Mouse (Mus musculus) adrenal gland, adult 18-20 months (tissue): ENCODE results near the gene Zfhx3. TPM values are rescaled to one million over a fixed set of nuclear protein-coding genes. Genes with fewer than 3 reads are reported as not detected.

Source experiments
- DNase-seq, 2 experiments: peaks; one replicate each; pipeline ENCODE4 v3.0.0; 2021 to 2022; ENCODE audit warnings: low spot score in 2 of 2
- total RNA-seq, 2 experiments: library from RNA; stranded (reverse); gene quantifications; 1 replicate in 1 of 2; 2 replicates in 1 of 2; pipeline ENCODE4 v1.2.3; 2021

Gene Zfhx3
- total RNA-seq, 2 experiments from 2014 or later, result 36.9 to 38.6 TPM

DNA sequence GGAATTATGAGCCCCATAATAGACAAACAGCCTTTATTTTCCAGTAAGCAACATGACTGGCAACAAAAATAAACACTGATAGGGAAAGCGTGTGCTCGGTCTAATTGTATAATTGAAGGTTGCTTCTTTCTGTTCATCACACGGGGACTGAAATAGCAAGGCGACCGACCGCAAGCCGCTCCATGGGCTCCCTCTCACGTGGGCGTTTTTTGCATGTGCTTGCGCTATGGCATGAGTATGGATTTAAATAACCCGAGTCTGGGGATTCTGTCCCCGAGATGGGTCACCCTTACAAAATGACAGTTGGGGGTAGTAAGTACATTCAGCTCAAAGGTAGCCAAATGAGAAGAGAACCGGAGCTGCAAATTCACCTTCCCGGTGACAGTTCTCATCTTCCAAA, 405.9 kb downstream of the Zfhx3 start:
- no peak for DNase-seq

GRCm38 (mm10) chr8:108348776-108349175, 406.3 kb downstream of the Zfhx3 start:
- no peak for DNase-seq

GRCm38 (mm10) chr8:108355119-108355777, 412.8 kb downstream of the Zfhx3 start:
- DNase-seq, result no peak

DNA sequence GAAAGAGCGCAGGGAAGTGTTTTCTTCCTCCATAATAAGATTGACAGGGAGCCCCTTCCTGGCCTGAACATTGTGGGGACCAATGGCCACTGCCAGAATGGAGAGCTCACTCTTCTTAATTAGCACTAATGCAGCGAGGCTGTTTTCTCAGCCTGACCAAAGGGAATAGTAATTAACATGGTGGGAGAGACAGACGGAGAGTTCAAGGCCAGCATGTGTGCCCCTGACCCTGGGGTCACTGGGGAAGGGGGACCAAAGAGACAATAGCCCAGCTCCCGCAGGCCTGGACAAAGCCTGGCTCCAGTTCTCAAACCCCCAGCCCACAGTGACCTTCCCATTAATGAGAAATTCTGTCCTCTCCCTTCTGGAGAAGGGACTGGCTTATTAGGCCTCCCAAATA, 419.0 kb downstream of the Zfhx3 start:
- DNase-seq, result no peak

GRCm38 (mm10) chr8:108362421-108362820, 420.0 kb downstream of the Zfhx3 start:
- no peak for DNase-seq

GRCm38 (mm10) chr8:108363435-108363834, 421.0 kb downstream of the Zfhx3 start:
- DNase-seq, result no peak

- no peak for DNase-seq
Observed at GRCm38 (mm10) chr8:108363856-108364255, 421.4 kb downstream of the Zfhx3 start.

DNA sequence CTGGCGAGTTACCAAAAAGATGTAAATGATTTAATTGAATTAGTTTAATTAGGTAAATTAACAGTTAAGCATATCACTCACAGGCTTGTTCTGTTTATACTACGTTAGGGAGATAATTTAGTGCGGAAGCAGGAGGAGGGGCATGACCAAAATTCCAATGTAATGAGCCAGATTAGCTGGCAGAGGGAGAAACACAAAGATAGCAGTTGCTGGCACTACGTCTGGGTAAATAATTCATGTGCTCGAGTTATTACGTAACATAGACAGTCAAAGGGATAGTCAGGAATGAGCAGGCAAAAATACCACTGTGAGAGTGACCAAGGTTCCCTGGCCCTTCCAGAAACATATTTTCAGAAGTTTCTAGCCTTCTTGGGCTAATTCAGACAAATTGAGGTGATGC, 426.6 kb downstream of the Zfhx3 start:
- DNase-seq, result peak in 1 of 2 experiments; percentile 17

GRCm38 (mm10) chr8:108370731-108371130, 428.3 kb downstream of the Zfhx3 start:
- no peak for DNase-seq

GRCm38 (mm10) chr8:108373046-108373445, 430.6 kb downstream of the Zfhx3 start:
- DNase-seq, result no peak

DNA sequence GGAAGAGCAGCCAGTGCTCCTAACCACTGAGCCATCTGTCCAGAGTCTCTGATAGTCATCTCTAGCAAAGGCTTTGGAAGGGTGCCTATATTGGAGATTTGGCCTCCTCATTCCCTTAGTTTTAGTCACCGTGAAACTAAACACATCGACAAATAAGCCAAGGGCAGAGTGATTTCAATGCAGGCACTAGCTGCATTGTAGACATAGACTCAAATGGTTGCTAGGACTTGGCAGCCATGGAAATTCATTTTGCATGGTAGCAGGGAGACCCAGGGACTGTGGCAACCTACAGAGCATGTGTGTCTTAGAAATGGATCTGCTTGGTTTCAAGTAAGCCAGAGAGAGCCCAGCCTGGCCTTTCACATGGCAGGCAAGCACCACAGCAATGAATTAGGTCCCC, 435.6 kb downstream of the Zfhx3 start:
- DNase-seq, result no peak

DNA sequence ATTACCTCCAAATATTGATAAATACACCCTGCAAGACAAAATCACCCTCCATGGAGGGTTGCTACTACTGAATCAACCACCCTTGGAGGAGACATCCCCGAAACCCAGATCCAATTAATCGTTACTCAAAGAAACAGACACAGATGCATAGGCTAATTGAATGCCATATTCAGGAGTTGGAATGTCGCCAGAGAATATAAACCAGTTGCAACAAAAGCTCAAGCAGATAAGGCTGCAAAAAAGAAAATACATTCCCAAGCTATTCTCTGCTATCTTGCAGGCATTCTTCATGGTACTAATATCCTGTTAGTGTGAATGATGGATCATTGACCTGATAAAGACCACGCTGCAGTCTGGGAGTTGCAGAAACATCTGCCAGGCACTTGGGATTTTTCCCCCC, 440.7 kb downstream of the Zfhx3 start:
- DNase-seq, result no peak

- peak; percentile 16 to 39 for DNase-seq
Observed at GRCm38 (mm10) chr8:108387160-108387912, 444.9 kb downstream of the Zfhx3 start.

- DNase-seq, result no peak
Observed at GRCm38 (mm10) chr8:108387913-108388274, 445.4 kb downstream of the Zfhx3 start.

DNA sequence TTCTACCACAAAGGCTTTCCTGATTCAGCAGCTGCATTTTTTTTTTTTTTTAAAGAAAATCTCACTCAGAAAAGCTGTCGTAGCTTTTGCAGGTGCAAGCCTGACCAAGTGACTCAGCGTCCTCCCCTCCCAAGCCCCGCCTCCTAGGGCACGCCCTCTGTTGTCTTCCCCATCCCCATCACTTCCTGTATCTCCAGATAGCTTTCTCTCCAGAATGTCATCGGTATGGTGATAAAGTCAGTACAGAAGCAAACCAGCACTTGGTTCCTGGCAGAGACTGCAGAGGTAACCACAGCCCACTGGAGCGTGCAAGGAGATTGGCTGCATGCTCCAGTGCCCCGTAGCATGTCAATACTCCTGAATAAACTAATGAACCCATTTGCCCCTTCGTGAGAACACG, 450.5 kb downstream of the Zfhx3 start:
- DNase-seq, result no peak

DNA sequence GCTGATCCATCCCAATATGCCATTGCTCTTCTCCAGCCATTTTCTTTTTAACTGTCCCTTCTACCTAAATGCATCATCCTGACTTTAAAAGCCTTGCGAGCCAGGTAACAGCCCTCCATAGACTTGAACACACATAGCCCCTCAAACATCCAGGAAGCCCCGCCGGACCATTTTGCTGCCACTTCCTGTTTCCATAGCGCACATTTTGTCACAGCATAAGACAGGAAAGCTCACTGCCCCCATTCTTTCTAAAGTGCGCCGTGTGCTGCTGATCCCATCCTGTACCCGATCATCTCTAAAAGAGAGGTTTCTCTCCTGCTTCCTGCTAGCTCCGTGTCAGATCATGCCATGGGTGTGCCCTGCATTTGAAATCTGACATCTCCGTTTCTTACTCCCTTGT, 459.7 kb downstream of the Zfhx3 start:
- DNase-seq, result no peak

DNA sequence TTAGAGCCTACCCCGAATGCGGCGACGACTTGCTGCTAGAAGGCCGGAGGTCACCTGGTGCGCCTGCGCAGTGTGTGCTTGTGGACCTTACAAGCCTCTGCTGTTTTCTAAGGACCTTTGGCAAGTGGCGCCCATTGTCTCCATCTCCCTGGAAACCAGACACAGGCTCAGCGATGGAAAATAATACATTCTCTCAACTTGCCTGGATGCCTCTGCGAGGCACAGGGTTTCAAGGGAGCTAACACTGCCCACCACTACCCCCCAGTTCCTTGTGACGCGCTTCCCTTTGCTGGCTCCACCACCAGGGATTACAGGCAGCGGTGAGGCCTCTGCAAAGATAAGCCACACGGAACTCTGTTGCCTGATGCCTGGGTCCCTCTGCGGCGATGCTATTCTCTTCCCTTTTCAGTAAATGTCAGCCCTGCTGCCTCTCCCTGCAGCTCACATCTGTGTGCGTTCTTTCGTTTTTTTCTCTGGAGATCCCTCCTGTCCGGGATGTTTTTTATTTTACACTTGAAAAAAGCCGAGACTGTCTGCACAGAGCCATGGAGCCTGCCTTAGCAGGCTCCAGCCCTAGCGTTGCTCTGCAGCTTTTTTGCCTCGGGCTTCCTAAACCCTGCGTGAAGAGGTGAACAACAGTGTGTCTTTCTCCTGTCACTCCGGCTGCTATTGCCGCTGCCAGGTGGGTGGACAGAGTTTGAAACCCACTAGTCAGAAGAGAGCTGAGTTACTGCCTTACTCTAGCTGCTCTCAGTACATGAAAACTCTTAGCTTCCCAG, 464.5 kb downstream of the Zfhx3 start:
- no peak for DNase-seq

GRCm38 (mm10) chr8:108419162-108419844, 476.9 kb downstream of the Zfhx3 start:
- DNase-seq, result no peak

- DNase-seq, result no peak
Observed at GRCm38 (mm10) chr8:108422521-108422920, 480.1 kb downstream of the Zfhx3 start.

DNA sequence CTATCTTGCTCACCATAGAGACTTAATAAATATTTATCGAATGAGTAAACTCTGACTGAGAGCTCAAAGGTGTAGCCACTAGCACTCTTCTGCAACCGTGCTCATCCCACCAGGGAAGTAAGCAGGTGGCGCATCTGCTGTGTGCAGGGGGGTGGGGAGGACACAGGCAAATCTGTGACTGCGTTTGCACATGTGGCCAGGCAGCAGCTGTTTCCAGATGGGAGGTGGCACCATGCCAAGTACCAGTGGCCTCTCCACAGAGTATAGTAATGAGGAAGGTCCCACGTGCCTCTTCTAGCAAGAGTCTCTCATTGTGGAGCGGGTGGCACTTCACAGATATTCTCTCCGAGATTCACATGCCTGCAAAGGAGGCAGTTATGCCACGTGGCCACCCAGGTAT, 481.9 kb downstream of the Zfhx3 start:
- DNase-seq, result no peak

DNA sequence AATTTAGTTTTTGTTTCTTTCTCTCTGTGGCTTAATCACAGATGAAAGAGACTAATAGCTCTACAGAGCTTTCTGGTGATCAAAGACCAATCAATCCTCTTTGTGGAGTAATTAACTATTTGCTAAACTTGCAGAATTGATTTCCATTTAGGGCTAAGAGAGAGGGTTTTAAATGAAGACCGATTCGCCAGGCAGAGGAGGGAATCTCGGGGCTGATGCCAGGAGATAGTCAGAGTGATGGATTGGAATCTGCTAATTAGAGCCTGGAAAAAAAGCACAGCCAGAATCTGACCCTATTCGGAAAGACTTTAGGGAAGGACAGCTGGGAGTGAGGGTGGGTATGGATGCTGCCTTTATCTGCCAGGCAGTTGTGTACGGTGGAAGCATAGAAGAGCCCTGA, 490.9 kb downstream of the Zfhx3 start:
- no peak for DNase-seq
